Mouse (Mus musculus): ENCODE measurements at regions not wholly inside any gene's neighbourhood (a gene's known extent, or its start where the extent isn't known, plus 50 kb on each side); places are given as distances from the start of the nearest gene placed in this dataset.

- Histone ChIP-seq H3K27me3 (ENCODE audit: insufficient read depth, low read length) (no peaks in the 10 kb centered on the region), H3K9me3 (ENCODE audit: low read length) (no peaks in the 10 kb centered on the region), H3K27ac (no peak overlapping the region), H3K4me2 (ENCODE audit: low read depth, low read length) (no peak overlapping the region), H3K36me3 (ENCODE audit: insufficient read depth, low read length) (no peaks in the 10 kb centered on the region), H3K4me3 (ENCODE audit: low read length) (no peak overlapping the region), H3K9ac (replicated peaks; ENCODE audit: low read length) (no peak overlapping the region), H3K4me1 (ENCODE audit: insufficient read depth, low read length) (no peaks in the 10 kb centered on the region)
- no peak for DNase-seq (ENCODE audit: low spot score)
- ATAC-seq, result no peak
- WGBS, result 20% methylated on average over 3 of the region's 3 CpGs
- TF ChIP-seq CTCF (IDR thresholded peaks at IDR 0.05; ENCODE audit: low read depth), result no peak
Measured at GRCm38 (mm10) chr6:148653216-148653615, 178.1 kb downstream of the Ipo8 start.

GRCm38 (mm10) chr6:148652434-148652833, 178.8 kb downstream of the Ipo8 start:
- no peaks in the 10 kb centered on the region for H3K9me3 ChIP-seq (ENCODE audit: low read length)
- H3K4me3 ChIP-seq (ENCODE audit: low read length), result no peak overlapping the region
- H3K4me1 ChIP-seq (ENCODE audit: insufficient read depth, low read length), result no peaks in the 10 kb centered on the region
- H3K27me3 ChIP-seq (ENCODE audit: insufficient read depth, low read length), result no peaks in the 10 kb centered on the region
- H3K36me3 ChIP-seq (ENCODE audit: insufficient read depth, low read length), result no peaks in the 10 kb centered on the region
- TF ChIP-seq CTCF (IDR thresholded peaks at IDR 0.05; ENCODE audit: low read depth), result no peak
- ATAC-seq (no peak), DNase-seq (ENCODE audit: low spot score) (no peak)
- H3K27ac ChIP-seq, result no peak overlapping the region
- 61% methylated on average over 4 of the region's 4 CpGs for whole genome bisulfite sequencing
- H3K4me2 ChIP-seq (ENCODE audit: low read depth, low read length), result no peak overlapping the region
- H3K9ac ChIP-seq (replicated peaks; ENCODE audit: low read length), result no peak overlapping the region

- no peak for ATAC-seq
- TF ChIP-seq CTCF (IDR thresholded peaks at IDR 0.05; ENCODE audit: low read depth), result no peak
Measured at GRCm38 (mm10) chr6:148647423-148648390, 183.6 kb downstream of the Ipo8 start.

GRCm38 (mm10) chr6:148640595-148640994, 190.7 kb downstream of the Ipo8 start:
- H3K4me3 ChIP-seq (ENCODE audit: low read length), result no peak overlapping the region
- H3K9ac ChIP-seq (replicated peaks; ENCODE audit: low read length), result no peak overlapping the region
- H3K4me2 ChIP-seq (ENCODE audit: low read depth, low read length), result no peak overlapping the region
- H3K27ac ChIP-seq, result no peak overlapping the region
- no peak for DNase-seq (ENCODE audit: low spot score)
- H3K4me1 ChIP-seq (ENCODE audit: insufficient read depth, low read length), result no peaks in the 10 kb centered on the region
- no peak for ATAC-seq
- TF ChIP-seq CTCF (IDR thresholded peaks at IDR 0.05; ENCODE audit: low read depth), result no peak
- no peaks in the 10 kb centered on the region for H3K36me3 ChIP-seq (ENCODE audit: insufficient read depth, low read length)
- WGBS, result 83% methylated on average over 1 of the region's 1 CpGs
- H3K27me3 ChIP-seq (ENCODE audit: insufficient read depth, low read length), result no peaks in the 10 kb centered on the region
- no peaks in the 10 kb centered on the region for H3K9me3 ChIP-seq (ENCODE audit: low read length)

More at GRCm38 (mm10) chr6:148647423-148648390, 183.6 kb downstream of the Ipo8 start:
- H3K4me1 ChIP-seq (ENCODE audit: insufficient read depth, low read length), result no peaks in the 10 kb centered on the region
- no peaks in the 10 kb centered on the region for H3K36me3 ChIP-seq (ENCODE audit: insufficient read depth, low read length)
- no peaks in the 10 kb centered on the region for H3K27me3 ChIP-seq (ENCODE audit: insufficient read depth, low read length)
- no peak overlapping the region for H3K4me2 ChIP-seq (ENCODE audit: low read depth, low read length)
- no peak overlapping the region for H3K4me3 ChIP-seq (ENCODE audit: low read length)
- DNase-seq (ENCODE audit: low spot score), result no peak
- no peak overlapping the region for H3K27ac ChIP-seq
- no peaks in the 10 kb centered on the region for H3K9me3 ChIP-seq (ENCODE audit: low read length)
- no peak overlapping the region for H3K9ac ChIP-seq (replicated peaks; ENCODE audit: low read length)
- WGBS, result 75% methylated on average over 2 of the region's 2 CpGs

- DNase-seq (ENCODE audit: low spot score), result no peak
- 68% methylated on average over 2 of the region's 2 CpGs for WGBS
- ATAC-seq, result no peak
- no peaks in the 10 kb centered on the region for H3K27me3 ChIP-seq (ENCODE audit: insufficient read depth, low read length)
- H3K4me3 ChIP-seq (ENCODE audit: low read length), result no peak overlapping the region
- no peaks in the 10 kb centered on the region for H3K36me3 ChIP-seq (ENCODE audit: insufficient read depth, low read length)
- TF ChIP-seq CTCF (IDR thresholded peaks at IDR 0.05; ENCODE audit: low read depth), result no peak
- H3K9ac ChIP-seq (replicated peaks; ENCODE audit: low read length), result no peak overlapping the region
- no peaks in the 10 kb centered on the region for H3K9me3 ChIP-seq (ENCODE audit: low read length)
- no peaks in the 10 kb centered on the region for H3K4me1 ChIP-seq (ENCODE audit: insufficient read depth, low read length)
- no peak overlapping the region for H3K4me2 ChIP-seq (ENCODE audit: low read depth, low read length)
- H3K27ac ChIP-seq, result no peak overlapping the region
Measured at GRCm38 (mm10) chr6:148634148-148634547, 190.0 kb upstream of the Tmtc1 start.

GRCm38 (mm10) chr6:148627090-148627605, 183.0 kb upstream of the Tmtc1 start:
- Histone ChIP-seq H3K4me3 (ENCODE audit: low read length) (no peak overlapping the region), H3K27ac (no peak overlapping the region), H3K4me2 (ENCODE audit: low read depth, low read length) (no peak overlapping the region), H3K36me3 (ENCODE audit: insufficient read depth, low read length) (no peaks in the 10 kb centered on the region), H3K4me1 (ENCODE audit: insufficient read depth, low read length) (no peaks in the 10 kb centered on the region), H3K9ac (replicated peaks; ENCODE audit: low read length) (no peak overlapping the region), H3K9me3 (ENCODE audit: low read length) (no peaks in the 10 kb centered on the region), H3K27me3 (ENCODE audit: insufficient read depth, low read length) (no peaks in the 10 kb centered on the region)
- DNase-seq (ENCODE audit: low spot score), result no peak
- WGBS, result 91% methylated on average over 1 of the region's 1 CpGs
- TF ChIP-seq CTCF (IDR thresholded peaks at IDR 0.05; ENCODE audit: low read depth), result no peak
- ATAC-seq, result no peak
